Comparison of ENCODE assay signal across 9 mouse cellular contexts in genomic region chr8:125116616-125117015, GRCm38 (mm10).
DNase-seq lines count a peak whose midpoint lies in the region; ATAC-seq and TF ChIP-seq lines count a peak whose summit lies in the region.
"Had no signal": no experiment of that assay in that cellular context is flagged by ENCODE, and none has a peak within 500 bp of the region (broad histone marks: within the 10 kb centered on the region; RNA-seq: fewer than 3 reads in every experiment).

No protein-coding gene starts in this region.

- no peak for TF ChIP-seq POLR2A in thymus, adult 2 months (IDR thresholded peaks at IDR 0.05; ENCODE audit: control insufficient read depth, extremely low read depth, insufficient read depth, low read length, poor library complexity)

- H3K9ac ChIP-seq in forebrain, embryonic 14.5 days (ENCODE audit: low read length): no peak overlapping the region
- no peak overlapping the region for H3K9ac ChIP-seq in forebrain, embryonic 15.5 days (replicated peaks)
- H3K9ac ChIP-seq: neural tube, embryonic 13.5 days had no signal

- no peaks in the 10 kb centered on the region for H3K36me3 ChIP-seq in forebrain, embryonic 14.5 days (ENCODE audit: control insufficient read depth, insufficient read depth, low read length)
- no peaks in the 10 kb centered on the region for H3K36me3 ChIP-seq in forebrain, embryonic 15.5 days
- H3K36me3 ChIP-seq in thymus, adult 2 months (ENCODE audit: control insufficient read depth, insufficient read depth, low read length): no peaks in the 10 kb centered on the region
- H3K36me3 ChIP-seq: neural tube, embryonic 13.5 days had no signal

- WGBS in forebrain, embryonic 14.5 days: 10% methylated on average over 2 of the region's 2 CpGs
- WGBS in forebrain, embryonic 15.5 days: 11% methylated on average over 2 of the region's 2 CpGs
- 28% methylated on average over 2 of the region's 2 CpGs for WGBS in thymus, adult 2 months

- no peak overlapping the region for H3K4me2 ChIP-seq in forebrain, embryonic 14.5 days (ENCODE audit: low read length)
- H3K4me2 ChIP-seq in forebrain, embryonic 15.5 days (replicated peaks): no peak overlapping the region
- H3K4me2 ChIP-seq: neural tube, embryonic 13.5 days had no signal

- peak; percentile 65 for DNase-seq in forebrain, embryonic 14.5 days (ENCODE audit: low spot score)
- peak; percentile 43 for DNase-seq in thymus, adult 2 months
- DNase-seq in thymus, adult 18-20 months: no peak
- DNase-seq in embryo, embryonic 10.5 days (ENCODE audit: low spot score): peak; percentile 78
- DNase-seq in kidney, postnatal 14 days: peak; percentile 58
- peak; percentile 68 for DNase-seq in lung, postnatal 14 days
- DNase-seq in thymus, postnatal 14 days: peak; percentile 53

- ATAC-seq in forebrain, embryonic 14.5 days: no peak
- ATAC-seq in forebrain, embryonic 15.5 days (replicated peaks): no peak

- TF ChIP-seq CTCF in thymus, adult 2 months (IDR thresholded peaks at IDR 0.05; ENCODE audit: borderline replicate concordance, control insufficient read depth, extremely low read depth, insufficient read depth, low read length, poor library complexity): no peak

- no peaks in the 10 kb centered on the region for H3K27me3 ChIP-seq in forebrain, embryonic 14.5 days (replicated peaks; ENCODE audit: control insufficient read depth, insufficient read depth, low read length)
- no peaks in the 10 kb centered on the region for H3K27me3 ChIP-seq in forebrain, embryonic 15.5 days
- no peaks in the 10 kb centered on the region for H3K27me3 ChIP-seq in thymus, adult 2 months (ENCODE audit: control insufficient read depth, insufficient read depth, low read length)
- H3K27me3 ChIP-seq: neural tube, embryonic 13.5 days had no signal

- H3K9me3 ChIP-seq in forebrain, embryonic 14.5 days (replicated peaks; ENCODE audit: control insufficient read depth, low read length): no peaks in the 10 kb centered on the region
- no peaks in the 10 kb centered on the region for H3K9me3 ChIP-seq in forebrain, embryonic 15.5 days
- H3K9me3 ChIP-seq: neural tube, embryonic 13.5 days had no signal

- H3K4me3 ChIP-seq in forebrain, embryonic 14.5 days (ENCODE audit: low read depth, low read length): no peak overlapping the region
- no peak overlapping the region for H3K4me3 ChIP-seq in forebrain, embryonic 15.5 days
- H3K4me3 ChIP-seq in thymus, adult 2 months (ENCODE audit: control insufficient read depth, insufficient read depth, low read length): no peak overlapping the region
- H3K4me3 ChIP-seq: neural tube, embryonic 13.5 days had no signal

- H3K27ac ChIP-seq in forebrain, embryonic 14.5 days (ENCODE audit: low read depth, low read length): no peak overlapping the region
- no peak overlapping the region for H3K27ac ChIP-seq in forebrain, embryonic 15.5 days (replicated peaks)
- no peak overlapping the region for H3K27ac ChIP-seq in thymus, adult 2 months (ENCODE audit: control insufficient read depth, insufficient read depth, low read length)
- H3K27ac ChIP-seq: neural tube, embryonic 13.5 days had no signal

- peaks cover 2% of the 10 kb centered on the region; the same call in 1 of the 2 replicates for H3K4me1 ChIP-seq in forebrain, embryonic 14.5 days (ENCODE audit: control insufficient read depth, insufficient read depth, low read length)
- peaks cover 6% of the 10 kb centered on the region; the same call in 1 of the 2 replicates for H3K4me1 ChIP-seq in forebrain, embryonic 15.5 days
- H3K4me1 ChIP-seq in thymus, adult 2 months (replicated peaks; ENCODE audit: control insufficient read depth, insufficient read depth, low read length): no peaks in the 10 kb centered on the region

Comparison
In these comparisons a context has a peak if more than half of its experiments do, and no peak if none do; other contexts are left out.
1. DNase-seq: peak in forebrain, embryonic 14.5 days (single experiment), thymus, adult 2 months (single experiment), embryo, embryonic 10.5 days (single experiment), kidney, postnatal 14 days (single experiment), lung, postnatal 14 days (single experiment) and thymus, postnatal 14 days (single experiment); none in thymus, adult 18-20 months (0 of 2).